Mouse (Mus musculus): ENCODE measurements around the gene Higd1b.

Gene Higd1b

GRCm38 (mm10) chr11:102835549-102835948, at the start of gene Higd1b:
Gene Higd1b (plus strand): TSS chr11:102835849.
- no peak for DNase-seq

DNA sequence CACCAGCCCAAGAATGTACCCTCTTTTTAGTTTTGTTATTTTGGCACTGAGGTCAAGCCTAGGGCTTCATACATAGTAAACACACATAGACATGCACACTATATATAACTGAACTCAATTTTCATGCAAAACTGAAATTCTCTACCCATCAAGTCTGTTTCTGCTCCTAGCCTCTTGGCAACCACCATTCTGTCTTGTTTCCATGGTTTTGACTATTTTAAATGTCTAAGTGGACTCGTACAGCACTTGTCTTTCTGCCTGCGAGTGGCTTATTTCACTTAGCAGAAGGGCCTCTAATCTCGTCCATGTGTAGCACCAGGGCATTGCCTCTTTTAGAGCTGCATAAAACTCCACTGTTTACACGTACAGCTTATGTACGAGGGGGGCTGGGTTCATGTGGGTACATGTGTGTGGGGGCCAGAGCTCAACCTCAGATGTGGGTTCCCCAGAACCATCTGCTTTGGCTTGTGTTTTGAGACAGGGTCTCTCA, 47.9 kb upstream of the Higd1b start:
- DNase-seq, result no peak

DNA sequence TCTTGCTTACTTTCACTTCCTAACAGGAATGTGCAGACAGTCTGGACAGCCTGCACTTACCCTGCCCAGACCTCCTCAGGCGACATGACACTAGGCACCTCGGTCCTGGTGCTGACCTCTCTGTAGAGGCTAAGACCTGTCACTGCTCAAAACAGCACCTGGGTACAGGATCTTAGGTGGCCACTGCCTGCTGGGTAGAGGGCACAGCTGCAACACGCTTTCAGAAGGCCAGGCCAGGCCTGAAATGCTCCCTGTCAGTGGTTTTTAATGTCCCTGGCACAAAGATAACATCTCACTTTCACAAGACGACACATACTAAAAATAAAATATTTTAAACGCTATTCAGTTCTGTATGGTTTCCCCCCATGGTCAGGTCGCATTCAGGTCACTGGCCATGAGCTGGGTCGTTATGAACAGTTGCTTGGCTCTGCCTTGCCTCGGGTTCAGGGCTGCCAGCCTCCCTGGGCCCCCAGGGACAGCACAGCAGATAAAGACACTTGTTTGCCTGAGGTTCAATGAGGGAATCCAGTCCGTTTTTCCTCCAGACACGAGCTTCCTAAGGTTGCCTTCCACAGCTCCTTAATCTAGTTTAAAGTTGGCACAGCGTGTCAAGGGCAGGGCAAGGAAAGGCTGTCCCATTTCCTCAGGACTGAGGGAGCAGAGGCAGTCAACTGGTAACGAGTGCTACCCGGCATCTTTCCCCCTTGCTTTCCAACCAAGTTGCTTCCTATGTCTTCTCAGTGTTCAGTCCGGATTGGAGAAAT, 43.8 kb upstream of the Higd1b start:
- DNase-seq, result no peak

DNA sequence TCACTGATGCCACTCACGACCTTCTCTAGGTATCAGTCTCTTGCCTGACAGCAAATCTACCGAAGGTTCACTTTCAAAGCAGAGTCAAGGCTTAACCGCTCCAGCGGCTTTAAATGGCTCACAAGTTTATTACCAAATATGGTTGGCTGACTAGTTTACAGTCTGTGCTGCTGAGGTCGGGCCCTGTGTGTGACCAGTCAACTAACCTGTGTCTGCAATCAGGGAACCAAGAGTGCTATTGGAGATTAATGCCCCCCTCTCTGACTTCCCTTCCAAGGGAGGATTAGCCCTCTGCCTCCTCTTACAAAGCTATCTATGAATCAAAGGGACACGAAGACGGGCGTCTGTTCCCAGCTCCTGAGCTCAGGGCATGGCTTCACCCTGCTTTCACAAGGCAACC, 41.5 kb upstream of the Higd1b start:
- no peak for DNase-seq

GRCm38 (mm10) chr11:102803453-102803852, 32.2 kb upstream of the Higd1b start:
- no peak for DNase-seq

GRCm38 (mm10) chr11:102808246-102808645, 27.4 kb upstream of the Higd1b start:
- no peak for DNase-seq

DNA sequence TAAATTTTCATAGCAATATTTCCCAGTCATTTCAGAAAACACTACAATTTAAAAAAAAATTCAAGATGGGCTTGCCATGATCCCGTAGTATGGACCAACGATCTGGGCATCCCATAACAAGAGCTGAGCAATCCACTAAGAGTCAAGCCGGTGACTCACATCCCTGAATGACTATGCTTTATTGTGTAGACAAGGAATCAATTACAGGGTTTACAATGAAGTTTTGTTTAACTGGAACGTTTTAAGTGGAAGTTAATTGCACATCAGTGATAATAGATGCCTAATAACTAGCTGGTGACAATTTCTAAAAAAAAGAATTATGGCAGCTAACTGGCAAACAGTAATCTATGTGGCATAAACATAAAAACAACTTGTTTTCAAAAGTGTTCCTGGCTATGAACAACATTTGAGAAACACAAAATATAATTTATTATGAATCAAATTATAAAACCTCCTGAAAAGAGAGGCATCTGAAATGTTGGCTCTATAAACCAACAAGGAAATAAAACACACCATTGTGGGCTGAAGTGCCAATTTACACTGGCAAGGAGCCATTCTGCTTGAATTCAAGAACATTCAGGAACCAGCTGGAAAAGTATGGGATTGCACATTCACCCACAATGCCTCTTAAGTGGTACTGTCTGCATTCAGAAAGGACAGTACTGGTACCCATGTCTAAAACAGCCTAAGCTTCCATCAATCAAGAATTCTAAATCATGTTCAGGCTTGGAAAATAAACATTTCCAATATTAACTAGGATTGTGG, 24.7 kb upstream of the Higd1b start:
- no peak for DNase-seq

GRCm38 (mm10) chr11:102814881-102815280, 20.8 kb upstream of the Higd1b start:
- no peak for DNase-seq

GRCm38 (mm10) chr11:102818121-102819020, 17.3 kb upstream of the Higd1b start:
- peak; percentile 44 for DNase-seq

DNA sequence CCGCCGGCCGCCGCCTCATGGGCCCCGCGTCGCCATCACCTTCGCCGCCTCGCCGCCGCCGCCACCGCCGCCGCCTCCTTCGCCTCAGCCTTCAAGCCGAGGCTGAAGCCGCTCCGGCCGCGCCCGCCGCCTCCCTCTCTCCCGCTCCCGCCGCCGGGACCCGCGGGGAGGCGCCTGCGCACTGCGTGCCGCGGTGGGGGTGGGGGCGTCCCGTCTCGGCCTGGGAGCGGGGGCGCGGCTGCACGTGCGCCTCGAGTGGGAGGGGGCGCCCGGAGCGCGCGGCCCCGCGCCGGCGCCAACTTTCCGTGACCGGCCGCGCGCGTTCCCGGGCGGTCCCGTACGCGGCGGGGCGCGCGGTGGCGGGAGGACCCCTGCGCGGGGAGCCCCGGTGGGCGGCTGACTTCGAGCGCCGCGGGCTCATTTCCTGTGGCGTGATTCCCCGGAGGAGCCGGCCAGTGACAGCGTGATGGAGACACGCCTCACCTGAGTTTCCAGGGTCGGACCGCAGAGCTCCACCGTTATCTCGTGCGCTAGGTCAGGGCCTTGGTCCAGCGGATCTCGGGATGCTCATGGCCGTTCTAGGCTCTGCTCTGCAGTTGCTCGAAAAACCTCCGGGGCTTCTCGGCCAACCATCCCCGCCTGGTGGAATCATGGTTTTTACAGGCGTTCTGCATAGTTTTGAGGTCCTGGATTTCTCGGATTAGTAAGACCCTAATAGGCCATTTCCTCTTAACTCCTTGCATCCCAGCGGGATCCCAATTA, 16.4 kb upstream of the Higd1b start, which contains the start of gene Gjc1:
Gene Gjc1, minus strand, starts transcription at position 680 of the 762 bp plus-strand sequence.
- peak; percentile 79 for DNase-seq

DNA sequence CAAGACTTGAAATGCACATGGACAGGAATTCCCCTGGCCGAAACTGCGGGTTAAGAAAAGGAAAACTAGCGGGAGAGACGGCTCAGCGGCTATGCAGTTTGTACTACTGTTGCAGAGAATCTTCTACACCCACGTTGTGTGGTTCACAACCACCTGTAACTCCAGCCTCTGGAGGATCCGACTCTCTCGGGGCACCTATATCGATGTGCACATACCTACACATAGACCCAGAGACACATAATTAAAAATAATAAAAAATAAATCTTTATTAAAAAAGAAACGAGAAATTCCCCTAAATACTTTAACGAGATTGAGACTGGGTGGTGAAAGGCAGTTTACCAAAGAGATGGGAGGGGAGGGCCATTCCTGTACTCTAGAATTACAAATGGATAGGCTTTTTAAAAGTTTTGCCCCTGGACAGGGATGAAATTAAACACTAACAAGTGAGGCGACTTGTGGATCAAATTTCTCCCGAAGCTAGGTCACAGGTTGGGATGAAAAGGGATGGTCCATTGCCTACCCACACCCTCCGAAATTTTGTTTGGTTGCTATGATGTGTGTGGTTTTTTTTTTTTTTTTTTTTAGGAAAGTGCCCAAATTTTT, 15.8 kb upstream of the Higd1b start:
- DNase-seq, result no peak

GRCm38 (mm10) chr11:102820432-102820831, 15.2 kb upstream of the Higd1b start:
- no peak for DNase-seq

DNA sequence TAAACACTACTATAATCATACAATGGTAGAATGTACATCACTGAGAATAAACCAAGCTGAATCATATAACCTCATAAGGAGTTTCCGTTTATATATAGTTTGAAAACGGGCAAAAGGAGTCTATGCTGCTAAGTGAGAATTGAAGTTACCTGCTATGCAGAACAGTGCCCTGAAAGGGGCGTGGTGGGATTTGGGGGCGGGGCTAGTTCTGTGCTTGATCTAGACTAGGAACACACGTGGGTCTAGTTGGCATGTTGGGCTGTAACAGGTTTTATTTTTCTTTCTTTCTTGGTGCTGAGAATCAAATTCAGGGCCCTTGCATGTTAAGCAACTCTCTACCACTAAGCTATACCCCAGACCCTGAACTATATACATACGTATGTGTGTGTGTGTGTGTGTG, 14.4 kb upstream of the Higd1b start:
- no peak for DNase-seq

GRCm38 (mm10) chr11:102826476-102826875, 9.2 kb upstream of the Higd1b start:
- DNase-seq, result no peak

GRCm38 (mm10) chr11:102827097-102827496, 8.6 kb upstream of the Higd1b start:
- DNase-seq, result no peak

- DNase-seq, result no peak
Observed at GRCm38 (mm10) chr11:102830276-102830675, 5.4 kb upstream of the Higd1b start.

DNA sequence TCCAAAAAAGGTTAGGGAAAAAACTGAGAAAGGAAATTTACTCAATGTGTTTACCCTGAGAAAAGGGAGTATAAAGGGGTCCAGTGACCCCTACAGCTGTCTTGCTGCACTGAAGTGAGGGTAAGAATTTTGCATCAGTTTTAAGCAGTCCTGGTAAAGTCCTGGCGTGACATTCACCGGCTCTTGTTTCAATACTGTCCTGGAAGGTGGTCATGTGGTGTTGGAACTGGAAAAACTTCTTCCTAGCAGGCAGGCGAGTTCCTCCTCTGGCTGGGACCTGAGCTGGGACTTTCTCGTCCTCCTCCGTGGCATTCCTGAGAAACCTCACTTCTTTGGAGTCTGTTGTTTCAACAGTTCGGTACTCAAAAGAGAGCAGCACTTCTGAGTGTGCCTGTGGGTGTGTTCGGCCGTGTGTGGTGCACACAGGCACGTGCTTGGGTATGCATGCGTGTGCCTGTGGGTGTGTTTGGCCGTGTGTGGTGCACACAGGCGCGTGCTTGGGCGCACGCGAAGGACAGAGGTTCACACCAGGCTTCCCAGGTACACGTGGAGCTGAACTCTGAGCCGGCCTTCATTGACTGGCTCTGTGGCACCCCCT, 2.9 kb upstream of the Higd1b start:
- no peak for DNase-seq

DNA sequence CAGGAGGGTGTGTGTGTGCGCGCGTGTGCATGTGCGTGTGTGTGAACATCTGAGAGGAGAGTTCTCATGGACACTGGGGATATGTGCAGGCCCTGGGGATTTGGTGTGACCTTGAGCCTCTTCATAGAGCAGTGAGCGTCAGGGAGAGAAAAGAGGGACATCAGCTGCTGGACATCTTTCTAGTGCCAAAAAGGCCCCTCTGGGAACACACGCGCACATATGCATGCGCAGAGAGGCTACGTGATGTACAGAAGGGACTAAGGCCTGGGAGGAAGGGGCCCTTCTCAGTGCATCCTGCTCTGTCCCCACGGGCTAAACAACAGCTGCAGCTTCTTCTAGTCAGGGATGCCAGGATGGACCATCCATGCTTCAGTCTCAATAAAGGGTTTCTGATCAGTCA, 1.4 kb upstream of the Higd1b start:
- no peak for DNase-seq

DNA sequence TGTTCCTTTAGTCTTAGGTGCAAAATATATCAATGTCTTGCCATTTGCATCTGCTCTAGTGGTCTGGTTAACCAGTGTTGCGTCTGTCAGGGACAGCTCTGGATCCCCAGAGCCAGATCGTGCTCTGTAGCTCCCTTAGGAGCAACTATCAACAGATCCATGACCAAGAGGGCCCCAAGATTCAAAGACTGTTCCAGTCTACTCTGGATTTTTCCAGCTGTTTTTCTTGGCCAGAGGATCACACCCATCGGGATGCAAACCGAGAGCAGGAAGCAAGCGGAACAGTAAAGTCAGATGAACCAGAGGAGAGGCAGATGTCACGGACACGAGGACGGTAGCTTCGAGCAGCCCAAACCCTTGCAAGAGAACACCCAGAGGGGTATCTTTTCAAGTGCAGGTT, 497 bp downstream of the Higd1b start:
- DNase-seq, result no peak

DNA sequence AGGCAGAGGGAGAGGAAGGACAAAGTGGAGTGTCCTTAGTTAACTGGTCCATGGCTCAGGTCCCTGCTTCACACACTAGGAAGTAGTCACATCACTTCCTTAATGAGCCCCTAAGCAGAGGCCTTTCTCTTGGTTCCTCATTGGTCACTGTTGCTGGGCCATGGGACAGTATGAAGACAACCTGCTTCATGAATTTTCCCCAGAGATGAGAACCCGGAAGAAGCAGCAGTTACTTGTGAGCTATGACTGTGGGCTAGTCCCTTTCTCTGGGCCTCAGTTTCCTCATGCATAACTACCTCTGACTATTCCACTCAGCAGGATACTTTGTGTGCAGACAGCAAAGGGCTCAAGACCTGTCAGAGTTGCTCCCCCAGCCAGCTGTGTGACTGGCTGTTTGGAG, 1.7 kb downstream of the Higd1b start:
- no peak for DNase-seq

GRCm38 (mm10) chr11:102838126-102838525, 2.5 kb downstream of the Higd1b start:
- peak; percentile 55 for DNase-seq
